Mouse (Mus musculus): ENCODE data around the gene Kcnq1. TPM values are rescaled to one million over a fixed set of nuclear protein-coding genes. Genes with fewer than 3 reads are reported as not detected.
A peak's percentile ranks its signal among the peaks of the same experiment; 100 is the strongest.

Kcnq1 gene
- polyA plus RNA-seq, 1 experiment from 2014 or later = 1.5 TPM

DNA sequence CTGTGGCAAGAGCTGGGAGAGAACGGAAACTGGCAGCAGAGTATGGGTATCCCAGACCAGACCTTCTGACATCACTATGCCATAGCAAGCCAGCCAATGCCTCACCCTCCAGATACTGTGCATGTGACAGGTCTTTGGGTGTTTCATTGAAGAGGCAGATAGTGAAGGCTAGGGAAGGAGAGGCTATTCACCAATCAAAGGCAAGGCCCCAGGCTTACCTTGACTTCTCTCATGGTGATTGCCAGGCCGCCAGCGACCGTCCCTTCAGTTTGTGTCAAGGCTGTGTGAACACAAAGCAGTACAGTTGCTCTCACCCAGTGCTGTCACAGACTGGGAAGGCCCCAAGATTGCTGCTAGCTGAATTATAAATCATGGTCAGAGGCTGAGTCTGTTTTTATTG, 75.1 kb downstream of the Kcnq1 start:
- no peaks in the 10 kb centered on the region for H3K27me3 ChIP-seq (ENCODE audit: control insufficient read depth, insufficient read depth, low read length)
- H3K36me3 ChIP-seq (ENCODE audit: control insufficient read depth, insufficient read depth, low read length) = no peaks in the 10 kb centered on the region
- 0 out of 2 replicates have a peak, but pooled peaks cover 5% of the 10 kb centered on the region for H3K4me1 ChIP-seq (ENCODE audit: control insufficient read depth, insufficient read depth, low read length)
- ATAC-seq (ENCODE audit: insufficient number of reproducible peaks, low FRiP score, low TSS enrichment, low read depth) (no peak), DNase-seq (ENCODE audit: low spot score) (no peak)
- no peak overlapping the region for H3K27ac ChIP-seq (replicated peaks; ENCODE audit: low read depth, low read length)
- no peak overlapping the region for H3K4me2 ChIP-seq (ENCODE audit: low read depth, severe bottlenecking)
- WGBS = 88% methylated on average over 4 of the region's 4 CpGs
- H3K4me3 ChIP-seq (ENCODE audit: low read depth, low read length) = no peak overlapping the region
- H3K9ac ChIP-seq (ENCODE audit: low read length) = no peak overlapping the region
- H3K9me3 ChIP-seq (ENCODE audit: control insufficient read depth, low read length) = no peaks in the 10 kb centered on the region

- Histone ChIP-seq H3K27me3 (ENCODE audit: control insufficient read depth, insufficient read depth, low read length) (no peaks in the 10 kb centered on the region), H3K4me2 (ENCODE audit: low read depth, severe bottlenecking) (no peak overlapping the region), H3K4me1 (ENCODE audit: control insufficient read depth, insufficient read depth, low read length) (0 out of 2 replicates have a peak, but pooled peaks cover 5% of the 10 kb centered on the region), H3K4me3 (ENCODE audit: low read depth, low read length) (no peak overlapping the region), H3K9me3 (ENCODE audit: control insufficient read depth, low read length) (no peaks in the 10 kb centered on the region), H3K36me3 (ENCODE audit: control insufficient read depth, insufficient read depth, low read length) (no peaks in the 10 kb centered on the region), H3K9ac (ENCODE audit: low read length) (no peak overlapping the region), H3K27ac (replicated peaks; ENCODE audit: low read depth, low read length) (no peak overlapping the region)
- DNase-seq (ENCODE audit: low spot score) (no peak), ATAC-seq (ENCODE audit: insufficient number of reproducible peaks, low FRiP score, low TSS enrichment, low read depth) (no peak)
- WGBS = 78% methylated on average over 6 of the region's 6 CpGs
Measured at GRCm38 (mm10) chr7:143185506-143185905, 79.3 kb downstream of the Kcnq1 start.

GRCm38 (mm10) chr7:143186378-143186777, 80.2 kb downstream of the Kcnq1 start:
- no peaks in the 10 kb centered on the region for H3K9me3 ChIP-seq (ENCODE audit: control insufficient read depth, low read length)
- no peak overlapping the region for H3K27ac ChIP-seq (replicated peaks; ENCODE audit: low read depth, low read length)
- DNase-seq (ENCODE audit: low spot score) = no peak
- WGBS = 94% methylated on average over 10 of the region's 10 CpGs
- no peak overlapping the region for H3K9ac ChIP-seq (ENCODE audit: low read length)
- ATAC-seq (ENCODE audit: insufficient number of reproducible peaks, low FRiP score, low TSS enrichment, low read depth) = no peak
- no peaks in the 10 kb centered on the region for H3K27me3 ChIP-seq (ENCODE audit: control insufficient read depth, insufficient read depth, low read length)
- H3K36me3 ChIP-seq (ENCODE audit: control insufficient read depth, insufficient read depth, low read length) = no peaks in the 10 kb centered on the region
- no peaks in the 10 kb centered on the region for H3K4me1 ChIP-seq (ENCODE audit: control insufficient read depth, insufficient read depth, low read length)
- H3K4me2 ChIP-seq (ENCODE audit: low read depth, severe bottlenecking) = no peak overlapping the region
- H3K4me3 ChIP-seq (ENCODE audit: low read depth, low read length) = no peak overlapping the region

GRCm38 (mm10) chr7:143187181-143187580, 81.0 kb downstream of the Kcnq1 start:
- no peak for ATAC-seq (ENCODE audit: insufficient number of reproducible peaks, low FRiP score, low TSS enrichment, low read depth)
- Histone ChIP-seq H3K27ac (replicated peaks; ENCODE audit: low read depth, low read length) (no peak overlapping the region), H3K4me1 (ENCODE audit: control insufficient read depth, insufficient read depth, low read length) (no peaks in the 10 kb centered on the region), H3K27me3 (ENCODE audit: control insufficient read depth, insufficient read depth, low read length) (no peaks in the 10 kb centered on the region), H3K36me3 (ENCODE audit: control insufficient read depth, insufficient read depth, low read length) (no peaks in the 10 kb centered on the region), H3K9me3 (ENCODE audit: control insufficient read depth, low read length) (no peaks in the 10 kb centered on the region), H3K9ac (ENCODE audit: low read length) (no peak overlapping the region), H3K4me3 (ENCODE audit: low read depth, low read length) (no peak overlapping the region), H3K4me2 (ENCODE audit: low read depth, severe bottlenecking) (no peak overlapping the region)
- no peak for DNase-seq (ENCODE audit: low spot score)
- WGBS = 88% methylated on average over 3 of the region's 3 CpGs

GRCm38 (mm10) chr7:143188589-143188988, 82.4 kb downstream of the Kcnq1 start:
- 94% methylated on average over 2 of the region's 2 CpGs for WGBS
- H3K4me3 ChIP-seq (ENCODE audit: low read depth, low read length) = no peak overlapping the region
- H3K4me2 ChIP-seq (ENCODE audit: low read depth, severe bottlenecking) = no peak overlapping the region
- H3K9ac ChIP-seq (ENCODE audit: low read length) = no peak overlapping the region
- H3K4me1 ChIP-seq (ENCODE audit: control insufficient read depth, insufficient read depth, low read length) = no peaks in the 10 kb centered on the region
- no peak for DNase-seq (ENCODE audit: low spot score)
- no peaks in the 10 kb centered on the region for H3K27me3 ChIP-seq (ENCODE audit: control insufficient read depth, insufficient read depth, low read length)
- no peak for ATAC-seq (ENCODE audit: insufficient number of reproducible peaks, low FRiP score, low TSS enrichment, low read depth)
- no peak overlapping the region for H3K27ac ChIP-seq (replicated peaks; ENCODE audit: low read depth, low read length)
- H3K36me3 ChIP-seq (ENCODE audit: control insufficient read depth, insufficient read depth, low read length) = no peaks in the 10 kb centered on the region
- H3K9me3 ChIP-seq (ENCODE audit: control insufficient read depth, low read length) = no peaks in the 10 kb centered on the region

DNA sequence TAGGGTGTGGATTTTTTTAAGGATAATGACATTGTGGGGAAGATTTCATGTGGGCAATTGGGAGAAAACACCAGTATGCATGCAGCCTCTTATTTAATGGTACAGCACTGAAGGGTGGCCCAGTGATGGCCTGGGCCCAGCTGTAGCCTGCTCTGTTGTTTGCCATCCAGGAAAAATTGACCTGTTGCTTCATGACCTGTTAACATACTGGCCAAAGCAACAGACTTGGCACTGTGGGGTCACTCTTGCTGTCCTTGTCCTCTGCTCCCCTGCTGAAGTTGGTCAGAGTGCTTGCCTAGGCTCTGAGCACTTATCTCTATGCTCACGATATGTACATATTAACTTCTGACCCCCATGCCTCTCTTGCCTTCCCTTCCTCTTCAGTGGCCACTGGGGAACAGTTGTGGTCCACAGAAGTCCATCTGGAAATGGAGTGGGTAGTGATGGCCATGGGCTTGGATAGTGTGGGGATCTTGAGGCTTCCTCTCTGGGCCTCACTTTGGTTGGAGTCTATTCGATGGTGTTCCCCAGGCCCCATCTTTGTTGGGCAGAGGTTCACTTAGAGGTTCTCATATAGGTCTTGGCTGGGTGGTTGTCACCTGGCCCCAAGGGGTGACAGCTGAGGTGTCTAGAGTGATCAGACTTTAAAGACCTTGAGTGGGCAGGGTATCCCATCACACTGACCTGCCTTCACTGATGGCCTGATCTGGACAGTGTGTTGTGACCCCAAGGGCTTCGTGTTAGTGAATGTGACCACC, 84.0 kb downstream of the Kcnq1 start:
- DNase-seq (ENCODE audit: low spot score) = no peak
- H3K27ac ChIP-seq (replicated peaks; ENCODE audit: low read depth, low read length) = no peak overlapping the region

GRCm38 (mm10) chr7:143190911-143191310, 84.7 kb downstream of the Kcnq1 start:
- H3K4me1 ChIP-seq (ENCODE audit: control insufficient read depth, insufficient read depth, low read length) = no peaks in the 10 kb centered on the region
- no peak overlapping the region for H3K4me2 ChIP-seq (ENCODE audit: low read depth, severe bottlenecking)
- H3K4me3 ChIP-seq (ENCODE audit: low read depth, low read length) = no peak overlapping the region
- no peak overlapping the region for H3K27ac ChIP-seq (replicated peaks; ENCODE audit: low read depth, low read length)
- WGBS = 84% methylated on average over 5 of the region's 5 CpGs
- H3K9ac ChIP-seq (ENCODE audit: low read length) = no peak overlapping the region
- ATAC-seq (ENCODE audit: insufficient number of reproducible peaks, low FRiP score, low TSS enrichment, low read depth) = no peak
- H3K27me3 ChIP-seq (ENCODE audit: control insufficient read depth, insufficient read depth, low read length) = no peaks in the 10 kb centered on the region
- no peaks in the 10 kb centered on the region for H3K36me3 ChIP-seq (ENCODE audit: control insufficient read depth, insufficient read depth, low read length)
- no peaks in the 10 kb centered on the region for H3K9me3 ChIP-seq (ENCODE audit: control insufficient read depth, low read length)
- DNase-seq (ENCODE audit: low spot score) = no peak

More for the DNA sequence above, 84.0 kb downstream of the Kcnq1 start:
- Histone ChIP-seq H3K9ac (ENCODE audit: low read length) (no peak overlapping the region), H3K4me1 (ENCODE audit: control insufficient read depth, insufficient read depth, low read length) (no peaks in the 10 kb centered on the region), H3K4me3 (ENCODE audit: low read depth, low read length) (no peak overlapping the region), H3K4me2 (ENCODE audit: low read depth, severe bottlenecking) (no peak overlapping the region), H3K9me3 (ENCODE audit: control insufficient read depth, low read length) (no peaks in the 10 kb centered on the region), H3K27me3 (ENCODE audit: control insufficient read depth, insufficient read depth, low read length) (no peaks in the 10 kb centered on the region), H3K36me3 (ENCODE audit: control insufficient read depth, insufficient read depth, low read length) (no peaks in the 10 kb centered on the region)
- ATAC-seq (ENCODE audit: insufficient number of reproducible peaks, low FRiP score, low TSS enrichment, low read depth) = no peak
- 90% methylated on average over 3 of the region's 3 CpGs for WGBS

GRCm38 (mm10) chr7:143192392-143192791, 86.2 kb downstream of the Kcnq1 start:
- Histone ChIP-seq H3K9me3 (ENCODE audit: control insufficient read depth, low read length) (no peaks in the 10 kb centered on the region), H3K4me2 (ENCODE audit: low read depth, severe bottlenecking) (no peak overlapping the region), H3K4me1 (ENCODE audit: control insufficient read depth, insufficient read depth, low read length) (no peaks in the 10 kb centered on the region), H3K9ac (ENCODE audit: low read length) (no peak overlapping the region), H3K36me3 (ENCODE audit: control insufficient read depth, insufficient read depth, low read length) (no peaks in the 10 kb centered on the region), H3K27me3 (ENCODE audit: control insufficient read depth, insufficient read depth, low read length) (no peaks in the 10 kb centered on the region), H3K4me3 (ENCODE audit: low read depth, low read length) (no peak overlapping the region), H3K27ac (replicated peaks; ENCODE audit: low read depth, low read length) (no peak overlapping the region)
- ATAC-seq (ENCODE audit: insufficient number of reproducible peaks, low FRiP score, low TSS enrichment, low read depth) (no peak), DNase-seq (ENCODE audit: low spot score) (peak; percentile 13)
- WGBS = 87% methylated on average over 7 of the region's 7 CpGs

DNA sequence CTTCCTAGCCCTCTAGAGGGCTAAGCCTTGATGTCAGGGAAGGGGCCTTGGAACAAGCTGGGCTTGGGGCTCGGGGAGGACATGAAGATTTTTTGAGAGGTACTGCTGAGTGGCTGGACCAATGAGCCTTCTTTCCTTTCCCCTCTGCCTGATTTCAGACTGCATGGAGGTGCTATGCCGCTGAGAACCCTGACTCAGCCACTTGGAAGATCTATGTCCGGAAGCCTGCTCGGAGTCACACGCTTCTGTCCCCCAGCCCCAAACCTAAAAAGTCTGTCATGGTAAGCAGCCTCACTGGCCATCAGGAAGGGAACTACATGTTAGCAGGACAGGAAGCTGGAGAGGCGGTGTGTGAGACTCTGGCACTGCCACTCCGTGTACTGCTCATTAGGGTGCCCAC, 87.9 kb downstream of the Kcnq1 start:
- H3K27me3 ChIP-seq (ENCODE audit: control insufficient read depth, insufficient read depth, low read length) = no peaks in the 10 kb centered on the region
- H3K9ac ChIP-seq (ENCODE audit: low read length) = no peak overlapping the region
- no peaks in the 10 kb centered on the region for H3K4me1 ChIP-seq (ENCODE audit: control insufficient read depth, insufficient read depth, low read length)
- H3K9me3 ChIP-seq (ENCODE audit: control insufficient read depth, low read length) = no peaks in the 10 kb centered on the region
- DNase-seq (ENCODE audit: low spot score) (peak; percentile 9), ATAC-seq (ENCODE audit: insufficient number of reproducible peaks, low FRiP score, low TSS enrichment, low read depth) (no peak)
- H3K4me3 ChIP-seq (ENCODE audit: low read depth, low read length) = no peak overlapping the region
- no peak overlapping the region for H3K27ac ChIP-seq (replicated peaks; ENCODE audit: low read depth, low read length)
- no peak overlapping the region for H3K4me2 ChIP-seq (ENCODE audit: low read depth, severe bottlenecking)
- WGBS = 88% methylated on average over 7 of the region's 7 CpGs
- H3K36me3 ChIP-seq (ENCODE audit: control insufficient read depth, insufficient read depth, low read length) = no peaks in the 10 kb centered on the region

Data from limb, embryonic 11.5 days (tissue).